Mouse (Mus musculus) left cerebral cortex, adult 2 months (tissue): ENCODE data around the gene Sec23a. TPM values are rescaled to one million over a fixed set of nuclear protein-coding genes. Genes with fewer than 3 reads are reported as not detected.

Experiments used
- DNase-seq, 2 experiments: peaks; one replicate each; pipeline ENCODE4 v3.0.0; 2021 to 2022; ENCODE audit warnings: low spot score in 2 of 2, mixed read lengths in 1 of 2; ENCODE audit errors: extremely low spot score in 1 of 2
- H3K27ac ChIP-seq: fragments of 200-600 bp; 2 replicates; pipeline ENCODE4 v1.8.1; 2022
- H3K4me3 ChIP-seq: fragments of 200-600 bp; 2 replicates; pipeline ENCODE4 v1.8.1; 2022
- CTCF ChIP-seq: fragments of 200-600 bp; IDR thresholded peaks from 2 replicates; pipeline ENCODE4 v1.8.1; 2022; ENCODE audit warnings: antibody characterized with exemption, mild to moderate bottlenecking, moderate library complexity
- intact Hi-C: fragments of 180-260 bp; cut with DNase I; formaldehyde crosslinking; loops from one replicate; pipeline ENCODE4 v1.15.1; 2025
- total RNA-seq, 2 experiments: library from RNA; stranded (reverse); gene quantifications; 2 replicates each; pipeline ENCODE4 v1.2.3; 2021

Gene Sec23a
- total RNA-seq, 2 experiments from 2014 or later: 98.9 to 103 TPM

DNA sequence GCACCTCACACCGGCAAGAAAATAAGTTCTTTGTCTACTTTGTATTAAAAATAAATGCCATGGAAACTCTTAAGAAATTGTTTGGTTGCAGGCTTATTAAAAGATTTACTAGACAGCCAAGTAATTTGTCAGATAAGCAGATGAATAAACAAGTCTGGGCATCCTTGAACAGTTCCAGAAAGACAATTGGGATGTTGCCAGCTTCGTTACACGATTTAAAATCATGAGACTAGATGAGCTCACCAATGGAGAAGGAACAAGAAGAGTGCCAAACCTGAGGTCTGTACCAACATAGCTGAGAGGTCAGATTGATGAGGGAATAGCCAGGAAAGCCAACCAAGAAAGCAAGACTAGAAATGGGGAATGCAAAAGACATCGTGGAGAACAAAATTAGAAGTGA, 102.0 kb downstream of the Sec23a start:
- intact Hi-C loops: no loop called here
- Histone ChIP-seq H3K4me3 (no peak overlapping the region), H3K27ac (no peak overlapping the region)
- DNase-seq: no peak
- no peak for TF ChIP-seq CTCF

Other genes starting within 250 kb of the Sec23a start
- 1 to 10 TPM; 7.0 to 7.3 TPM for gene Gemin2, start 1.4 kb upstream of the Sec23a start, total RNA-seq
- 100 to 1,000 TPM; 107 to 121 TPM for gene Trappc6b, start 49.5 kb upstream of the Sec23a start, total RNA-seq
- 10 to 100 TPM; 62.6 to 65.5 TPM for gene Pnn, start 54.9 kb upstream of the Sec23a start, total RNA-seq
- gene Mia2, start 83.8 kb upstream of the Sec23a start, total RNA-seq: 10 to 100 TPM; 42.4 to 47.4 TPM
- 10 to 100 TPM; 64.8 to 71.4 TPM for gene Fbxo33, start 207.7 kb upstream of the Sec23a start, total RNA-seq